Mouse (Mus musculus): ENCODE measurements around the gene Ankrd11.
A peak's percentile ranks its signal among the peaks of the same experiment; 100 is the strongest.

The Ankrd11 gene

GRCm38 (mm10) chr8:122926782-122927181 is 115.3 kb downstream of the Ankrd11 start:
- peak; percentile 42 for DNase-seq (ENCODE audit: low read depth)

DNA sequence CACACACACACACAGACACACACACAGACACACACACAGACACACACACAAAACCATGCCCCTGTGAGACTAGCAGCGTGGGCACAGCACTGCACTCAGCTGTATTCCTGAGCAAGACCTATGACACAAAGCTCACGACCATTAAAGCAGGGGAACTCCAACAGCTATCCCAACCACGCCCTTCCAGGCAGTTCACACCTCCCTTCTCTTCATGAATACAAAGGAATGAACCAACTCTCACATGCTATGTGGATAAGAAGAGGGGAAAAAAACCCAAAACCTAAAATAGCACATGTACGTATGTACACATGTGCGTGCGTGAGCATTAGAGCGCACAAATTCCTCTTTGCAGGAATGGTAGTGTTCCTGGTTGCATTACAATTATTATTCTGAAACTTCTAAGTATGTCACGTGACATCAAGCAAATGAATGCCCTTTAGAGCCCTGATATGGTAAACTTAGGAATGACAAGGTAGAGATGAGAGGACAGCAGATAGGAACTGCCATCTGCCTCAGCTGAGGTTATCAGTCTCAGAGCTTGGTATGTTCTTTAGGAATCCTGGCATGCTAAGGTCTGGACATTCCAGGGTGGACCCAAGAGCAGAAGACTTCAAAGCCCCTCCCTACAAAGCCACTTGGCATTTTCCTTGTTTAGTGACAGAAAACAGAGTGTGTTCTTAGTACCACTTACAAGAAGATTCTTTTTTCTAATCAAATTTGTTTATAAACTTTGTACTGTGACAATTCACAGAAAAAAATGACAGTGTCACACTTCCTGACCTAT is 115.9 kb downstream of the Ankrd11 start:
- DNase-seq (ENCODE audit: low read depth) = no peak

- DNase-seq (ENCODE audit: low read depth) = peak; percentile 64
Observed at GRCm38 (mm10) chr8:122924091-122924490, 118.0 kb downstream of the Ankrd11 start.

- no peak for DNase-seq (ENCODE audit: low read depth)
Observed at GRCm38 (mm10) chr8:122923431-122924090, 118.5 kb downstream of the Ankrd11 start.

GRCm38 (mm10) chr8:122922945-122923344 is 119.1 kb downstream of the Ankrd11 start:
- DNase-seq (ENCODE audit: low read depth) = no peak

GRCm38 (mm10) chr8:122920890-122921289 is 121.2 kb downstream of the Ankrd11 start:
- DNase-seq (ENCODE audit: low read depth) = no peak

- DNase-seq (ENCODE audit: low read depth) = no peak
Observed at GRCm38 (mm10) chr8:122918438-122919107, 123.5 kb downstream of the Ankrd11 start.

DNA sequence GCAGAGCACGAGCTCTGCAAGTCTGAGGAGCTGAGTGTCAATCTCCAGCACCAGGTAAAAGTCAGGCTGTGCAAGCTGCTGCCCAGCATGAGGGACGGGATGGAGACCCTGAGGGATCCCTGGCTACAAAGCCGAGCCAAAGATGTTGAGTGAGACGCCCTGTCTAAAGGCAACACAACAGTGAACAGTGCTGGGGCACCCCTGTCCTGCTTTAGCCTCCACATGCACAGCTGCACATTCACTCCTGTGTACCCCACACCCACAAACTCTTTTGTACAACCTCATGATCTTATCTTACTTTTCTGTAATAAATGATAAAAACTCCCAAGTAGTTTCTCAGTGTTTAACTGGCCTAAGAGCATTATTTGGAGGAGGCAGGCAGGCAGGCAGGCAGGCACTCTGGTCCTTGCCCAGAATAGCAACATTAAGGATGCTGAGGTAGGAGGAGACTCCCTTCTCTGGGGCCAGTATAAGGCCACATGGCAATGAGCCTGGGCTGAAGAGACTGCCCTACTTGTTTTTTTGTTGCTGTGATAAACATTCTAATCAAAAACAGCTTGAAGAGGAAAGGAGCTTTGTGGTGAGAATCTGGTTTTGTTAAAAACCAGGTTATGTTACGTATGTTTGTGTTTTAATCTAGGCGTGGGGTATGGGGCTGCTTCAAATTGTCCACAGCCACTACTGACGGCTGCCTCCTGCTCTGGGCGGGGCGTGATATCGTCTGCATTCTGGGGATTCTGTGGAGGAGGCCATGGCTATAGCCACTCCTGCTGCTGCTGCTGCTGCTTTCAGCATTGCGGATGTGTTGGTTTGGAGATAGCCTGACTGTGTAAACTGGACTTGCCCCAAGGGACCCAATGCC is 124.3 kb downstream of the Ankrd11 start:
- DNase-seq (ENCODE audit: low read depth) = peak; percentile 56

- DNase-seq (ENCODE audit: low read depth) = no peak
Observed at GRCm38 (mm10) chr8:122916766-122917165, 125.3 kb downstream of the Ankrd11 start.

DNA sequence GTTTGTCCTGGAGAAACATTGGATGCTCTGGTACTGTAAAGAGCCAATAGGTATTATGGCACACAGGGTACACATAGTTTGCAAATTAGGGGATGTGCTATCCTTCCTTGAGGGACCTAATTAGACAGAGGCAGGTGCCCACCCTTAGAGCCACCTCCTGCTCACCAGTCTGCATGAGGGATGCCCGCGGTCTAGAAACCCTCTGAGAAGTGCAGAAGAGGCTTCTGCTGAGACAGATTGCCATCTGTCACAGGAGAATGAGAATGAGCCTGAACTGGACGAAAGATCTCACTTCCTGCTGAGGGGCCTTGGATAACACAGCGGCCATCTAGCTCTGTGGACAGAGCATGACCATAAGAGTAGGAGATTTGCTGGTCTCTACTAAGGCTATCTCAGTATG is 129.2 kb downstream of the Ankrd11 start:
- no peak for DNase-seq (ENCODE audit: low read depth)

GRCm38 (mm10) chr8:122912150-122912549 is 129.9 kb downstream of the Ankrd11 start:
- peak; percentile 37 for DNase-seq (ENCODE audit: low read depth)

- peak; percentile 92 for DNase-seq (ENCODE audit: low read depth)
Observed at GRCm38 (mm10) chr8:122906463-122907021, 135.5 kb downstream of the Ankrd11 start.

DNA sequence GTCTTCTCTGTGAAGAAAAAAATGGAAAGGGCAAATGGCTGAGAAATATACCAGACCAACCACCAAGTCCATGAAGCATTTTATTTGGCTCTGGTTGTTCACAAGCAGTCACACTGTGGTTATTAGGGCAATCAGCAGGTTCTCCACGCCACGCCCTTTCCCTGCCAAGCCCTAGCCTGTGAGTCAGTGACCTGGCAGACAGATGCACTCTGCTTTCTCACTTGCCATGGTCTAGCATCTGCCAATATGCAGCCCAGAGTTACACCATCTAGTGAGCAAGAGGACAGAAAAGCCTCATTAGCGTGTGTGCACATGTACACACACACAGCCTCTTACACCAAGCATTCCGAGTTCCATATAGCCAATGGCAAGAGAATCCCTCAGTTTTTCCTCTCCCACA is 136.7 kb downstream of the Ankrd11 start:
- DNase-seq (ENCODE audit: low read depth) = no peak

- no peak for DNase-seq (ENCODE audit: low read depth)
Observed at GRCm38 (mm10) chr8:122904496-122904895, 137.6 kb downstream of the Ankrd11 start.

DNA sequence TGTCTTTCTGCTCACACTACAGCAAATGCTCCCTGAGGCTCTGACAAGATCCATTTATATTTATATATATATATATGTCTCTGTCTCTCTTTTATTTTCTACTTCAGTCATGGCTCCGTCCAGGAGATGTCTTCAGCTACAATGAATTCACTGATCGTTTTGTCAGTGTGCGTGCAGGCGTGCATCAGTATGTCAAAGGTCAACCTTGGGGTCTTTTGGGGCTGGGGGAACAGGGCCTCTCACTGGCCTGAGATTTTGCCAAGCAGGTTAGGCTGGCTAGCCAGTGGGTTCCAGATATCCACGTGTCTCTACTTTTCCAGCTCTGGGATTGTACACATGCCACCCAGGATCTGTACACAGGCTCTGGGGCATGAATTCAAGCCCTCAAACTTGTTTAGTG is 139.1 kb downstream of the Ankrd11 start:
- no peak for DNase-seq (ENCODE audit: low read depth)

DNA sequence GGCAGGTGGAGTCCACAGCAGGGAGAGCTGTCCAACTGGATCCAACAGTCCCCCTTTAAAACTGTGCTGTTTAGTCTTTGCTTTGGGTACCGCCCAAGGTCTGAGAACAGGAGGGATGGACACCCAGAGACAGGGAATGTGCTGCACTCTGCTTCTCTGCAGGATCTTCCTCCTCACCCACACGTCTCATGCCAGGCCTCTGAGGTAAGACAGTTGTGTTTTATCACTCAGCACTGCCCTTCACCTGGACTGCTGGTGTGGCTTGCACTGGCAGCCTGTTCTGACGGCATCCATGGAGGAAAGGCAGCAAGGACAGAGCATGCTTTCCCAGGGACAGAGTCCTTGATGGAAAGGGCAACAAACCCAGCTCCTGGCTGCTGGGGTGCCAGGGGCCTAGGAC is 139.5 kb downstream of the Ankrd11 start:
- DNase-seq (ENCODE audit: low read depth) = no peak

- no peak for DNase-seq (ENCODE audit: low read depth)
Observed at GRCm38 (mm10) chr8:122901892-122902515, 140.1 kb downstream of the Ankrd11 start.

GRCm38 (mm10) chr8:122901476-122901875 is 140.6 kb downstream of the Ankrd11 start:
- no peak for DNase-seq (ENCODE audit: low read depth)

DNA sequence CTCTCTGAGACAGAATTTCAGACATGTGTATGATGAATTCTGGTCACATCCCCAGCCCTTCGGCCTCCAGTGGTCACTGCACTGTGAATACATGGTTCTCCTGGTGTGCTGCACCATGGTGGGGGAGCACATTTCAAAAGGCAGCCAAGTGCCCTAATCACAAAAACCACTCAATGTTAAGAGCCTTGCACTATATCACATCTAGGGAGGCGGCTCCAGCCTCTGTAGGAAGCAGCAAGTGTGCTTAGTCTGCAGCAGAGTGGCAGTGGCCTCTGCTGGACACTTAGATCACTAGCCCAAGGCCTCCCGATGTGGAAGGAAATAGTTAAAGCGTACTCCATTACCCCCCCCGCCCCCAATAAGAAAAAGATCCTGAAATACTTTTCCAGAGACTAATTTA is 143.0 kb downstream of the Ankrd11 start:
- DNase-seq (ENCODE audit: low read depth) = no peak

DNA sequence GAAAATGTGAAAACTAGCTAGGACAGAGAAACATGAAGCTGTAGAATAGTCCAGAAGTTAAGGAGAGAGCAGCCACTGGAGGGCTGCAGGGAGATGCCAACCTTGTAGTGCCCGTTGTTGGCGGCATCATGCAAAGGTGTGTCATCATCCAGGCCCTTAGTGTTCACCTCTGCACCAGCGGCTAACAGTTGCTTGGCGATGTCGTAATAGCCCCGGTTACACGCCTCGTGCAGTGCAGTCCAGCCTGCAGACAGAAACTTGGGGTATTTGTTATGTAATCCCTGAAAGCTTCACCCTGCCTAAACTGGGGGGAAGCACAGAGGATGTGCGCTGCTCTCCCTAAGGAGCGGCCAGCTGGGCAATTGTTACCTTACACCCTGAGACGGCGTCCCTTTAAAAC is 143.6 kb downstream of the Ankrd11 start:
- DNase-seq (ENCODE audit: low read depth) = no peak

DNA sequence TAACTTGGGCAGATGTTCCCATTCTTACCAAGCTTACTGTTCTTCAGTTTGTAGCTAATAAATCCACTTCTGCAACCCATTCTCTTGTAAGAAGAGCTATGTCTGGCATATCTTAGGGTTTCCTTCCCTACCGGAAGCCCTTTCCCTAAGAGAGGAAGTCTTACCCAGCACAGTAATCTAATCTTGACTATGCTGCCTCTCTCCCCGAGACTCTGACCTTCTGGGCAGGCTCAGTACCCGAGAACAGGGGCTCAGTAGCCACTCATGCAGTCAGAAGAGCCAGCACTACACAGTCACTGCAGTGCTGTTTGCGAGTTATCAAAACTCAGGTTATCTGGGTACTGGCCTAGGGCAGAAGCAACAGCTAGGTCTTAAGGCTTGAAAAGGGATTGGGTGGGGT is 144.1 kb downstream of the Ankrd11 start:
- DNase-seq (ENCODE audit: low read depth) = no peak

All from naive thymus-derived CD4-positive, alpha-beta T cell, adult 2 months (primary cell).